Mouse (Mus musculus) MEL (cell line): Measurements from ENCODE around the gene Bad. TPM values are rescaled to one million over a fixed set of nuclear protein-coding genes. Genes with fewer than 3 reads are reported as not detected.

Experiments used
- DNase-seq: peaks from one replicate; pipeline ENCODE4 v3.0.0; 2011; ENCODE audit warnings: low read depth, low spot score
- H3K27ac ChIP-seq: 2 replicates; pipeline ENCODE4 v1.5.1; 2012; ENCODE audit warnings: low read depth, mild to moderate bottlenecking, control low read depth, low read length, moderate library complexity; ENCODE audit not compliant: control insufficient read depth
- H3K27me3 ChIP-seq, 2 experiments: fragments of 150-350 bp in 1 of 2; sonication (generic) in 1 of 2; 2 replicates each; pipeline ENCODE4 v1.6.1; 2012; ENCODE audit warnings: low read length in 2 of 2, mild to moderate bottlenecking in 2 of 2, improper control_type of control experiment in 1 of 2, moderate library complexity in 1 of 2; ENCODE audit not compliant: insufficient read depth in 2 of 2, control insufficient read depth in 1 of 2
- H3K36me3 ChIP-seq, 2 experiments: 2 replicates each; pipeline ENCODE4 v1.6.1; 2012 to 2014; ENCODE audit warnings: low read length in 2 of 2, improper control_type of control experiment in 1 of 2, inconsistent platforms in 1 of 2, mild to moderate bottlenecking in 1 of 2; ENCODE audit not compliant: insufficient read depth in 2 of 2, control insufficient read depth in 1 of 2
- H3K4me1 ChIP-seq, 2 experiments: fragments of 150-350 bp in 1 of 2; sonication (generic) in 1 of 2; 2 replicates each; pipeline ENCODE4 v1.6.1; 2012; ENCODE audit warnings: low read length in 2 of 2, improper control_type of control experiment in 1 of 2, mild to moderate bottlenecking in 1 of 2; ENCODE audit not compliant: insufficient read depth in 2 of 2, control insufficient read depth in 1 of 2
- H3K4me3 ChIP-seq, 2 experiments: fragments of 150-350 bp in 1 of 2; sonication (generic) in 1 of 2; 2 replicates each; pipeline ENCODE4 v1.5.1; 2012; ENCODE audit warnings: low read depth in 2 of 2, low read length in 2 of 2, mild to moderate bottlenecking in 2 of 2, moderate library complexity in 2 of 2, control low read depth in 1 of 2, improper control_type of control experiment in 1 of 2; ENCODE audit not compliant: control insufficient read depth in 1 of 2, insufficient read depth in 1 of 2
- H3K79me2 ChIP-seq: 2 replicates; pipeline ENCODE4 v1.6.1; 2012; ENCODE audit warnings: mild to moderate bottlenecking, low read length, moderate library complexity; ENCODE audit not compliant: control insufficient read depth, poor library complexity, insufficient read depth
- H3K9ac ChIP-seq: 2 replicates; pipeline ENCODE4 v1.6.1; 2012; ENCODE audit warnings: low read depth, mild to moderate bottlenecking, control low read depth, low read length, moderate library complexity; ENCODE audit not compliant: control insufficient read depth, poor library complexity, severe bottlenecking
- H3K9me3 ChIP-seq: fragments of 150-350 bp; sonication (generic); replicated peaks from 2 replicates; pipeline ENCODE4 v1.6.1; 2012; ENCODE audit warnings: mild to moderate bottlenecking, low read length, improper control_type of control experiment, moderate library complexity; ENCODE audit not compliant: insufficient read depth
- BHLHE40 ChIP-seq: IDR thresholded peaks from 2 replicates; pipeline ENCODE4 v1.6.1; 2012; ENCODE audit warnings: low read depth, mild to moderate bottlenecking, inconsistent platforms, low read length, improper control_type of control experiment, borderline replicate concordance
- CHD1 ChIP-seq: IDR thresholded peaks from 2 replicates; pipeline ENCODE4 v1.6.1; 2012; ENCODE audit warnings: low read depth, mild to moderate bottlenecking, inconsistent platforms, low read length, improper control_type of control experiment
- CHD2 ChIP-seq: IDR thresholded peaks from 2 replicates; pipeline ENCODE4 v1.6.1; 2011; ENCODE audit warnings: low read length, improper control_type of control experiment
- CTCF ChIP-seq, 3 experiments: IDR thresholded peaks in 2 of 3; conservative IDR thresholded peaks in 1 of 3; 2 replicates each; pipeline ENCODE4 v1.5.1; 2011 to 2012; ENCODE audit warnings: low read length in 3 of 3, low read depth in 2 of 3, mild to moderate bottlenecking in 2 of 3, improper control_type of control experiment in 1 of 3, inconsistent platforms in 1 of 3, mixed read lengths in 1 of 3, moderate library complexity in 1 of 3; ENCODE audit not compliant: control insufficient read depth in 1 of 3, insufficient read depth in 1 of 3, poor library complexity in 1 of 3, severe bottlenecking in 1 of 3
- EP300 ChIP-seq, 2 experiments: IDR thresholded peaks; 2 replicates each; pipeline ENCODE4 v1.6.1; 2011; ENCODE audit warnings: improper control_type of control experiment in 2 of 2, low read length in 2 of 2, low read depth in 1 of 2, mild to moderate bottlenecking in 1 of 2
- ETS1 ChIP-seq: IDR thresholded peaks from 2 replicates; pipeline ENCODE4 v1.6.1; 2012; ENCODE audit warnings: low read depth, mild to moderate bottlenecking, inconsistent platforms, low read length, improper control_type of control experiment, moderate library complexity
- GABPA ChIP-seq: IDR thresholded peaks from 2 replicates; pipeline ENCODE4 v1.6.1; 2012; ENCODE audit warnings: low read depth, mild to moderate bottlenecking, inconsistent platforms, low read length, improper control_type of control experiment, moderate library complexity
- GATA1 ChIP-seq: IDR thresholded peaks from 2 replicates; pipeline ENCODE4 v1.6.1; 2011; ENCODE audit warnings: low read depth, low read length, improper control_type of control experiment
- HCFC1 ChIP-seq: IDR thresholded peaks from 2 replicates; pipeline ENCODE4 v1.6.1; 2012; ENCODE audit warnings: low read depth, mild to moderate bottlenecking, inconsistent platforms, low read length, improper control_type of control experiment, moderate library complexity
- JUND ChIP-seq: IDR thresholded peaks from 2 replicates; pipeline ENCODE4 v1.6.1; 2011; ENCODE audit warnings: low read depth, mild to moderate bottlenecking, improper control_type of control experiment, low read length
- MAX ChIP-seq: IDR thresholded peaks from 2 replicates; pipeline ENCODE4 v1.6.1; 2011; ENCODE audit warnings: low read length, improper control_type of control experiment
- MEF2A ChIP-seq: IDR thresholded peaks from 2 replicates; pipeline ENCODE4 v1.6.1; 2014; ENCODE audit warnings: low read depth, mild to moderate bottlenecking, inconsistent platforms, low read length, improper control_type of control experiment; ENCODE audit not compliant: poor library complexity, insufficient replicate concordance, severe bottlenecking; ENCODE audit errors: extremely low read depth
- MXI1 ChIP-seq: IDR thresholded peaks from 2 replicates; pipeline ENCODE4 v1.6.1; 2011; ENCODE audit warnings: mild to moderate bottlenecking, low read depth, low read length, improper control_type of control experiment
- MYB ChIP-seq: IDR thresholded peaks from 2 replicates; pipeline ENCODE4 v1.6.1; 2011; ENCODE audit warnings: mild to moderate bottlenecking, low read depth, low read length, improper control_type of control experiment
- NELFE ChIP-seq: IDR thresholded peaks from 2 replicates; pipeline ENCODE4 v1.6.1; 2011; ENCODE audit warnings: low read depth, low read length, improper control_type of control experiment
- POLR2A ChIP-seq, 2 experiments: IDR thresholded peaks; 2 replicates each; pipeline ENCODE4 v1.6.1; 2011 to 2012; ENCODE audit warnings: low read length in 2 of 2, mild to moderate bottlenecking in 2 of 2, control low read depth in 1 of 2, improper control_type of control experiment in 1 of 2, low read depth in 1 of 2, moderate library complexity in 1 of 2; ENCODE audit not compliant: control insufficient read depth in 1 of 2, insufficient read depth in 1 of 2, poor library complexity in 1 of 2
- POLR2AphosphoS5 ChIP-seq: IDR thresholded peaks from 2 replicates; pipeline ENCODE4 v1.6.1; 2012; ENCODE audit warnings: low read depth, borderline replicate concordance, mild to moderate bottlenecking, inconsistent platforms, low read length, moderate library complexity, mixed read lengths
- RAD21 ChIP-seq: IDR thresholded peaks from 2 replicates; pipeline ENCODE4 v1.6.1; 2011; ENCODE audit warnings: mild to moderate bottlenecking, low read depth, low read length, improper control_type of control experiment
- RCOR1 ChIP-seq: IDR thresholded peaks from 2 replicates; pipeline ENCODE4 v1.6.1; 2012; ENCODE audit warnings: low read depth, mild to moderate bottlenecking, inconsistent platforms, low read length, improper control_type of control experiment
- SIN3A ChIP-seq: IDR thresholded peaks from 2 replicates; pipeline ENCODE4 v1.6.1; 2012; ENCODE audit warnings: low read length, improper control_type of control experiment, inconsistent platforms
- SMC3 ChIP-seq: IDR thresholded peaks from 2 replicates; pipeline ENCODE4 v1.6.1; 2011; ENCODE audit warnings: low read depth, low read length, improper control_type of control experiment
- TAL1 ChIP-seq: IDR thresholded peaks from 2 replicates; pipeline ENCODE4 v1.6.1; 2012; ENCODE audit warnings: mild to moderate bottlenecking, inconsistent platforms, low read length, moderate library complexity, mixed read lengths
- TBP ChIP-seq: IDR thresholded peaks from 2 replicates; pipeline ENCODE4 v1.8.0; 2011; ENCODE audit warnings: low read depth, low read length, improper control_type of control experiment
- TCF12 ChIP-seq: IDR thresholded peaks from 2 replicates; pipeline ENCODE4 v1.6.1; 2014; ENCODE audit warnings: low read depth, mild to moderate bottlenecking, inconsistent platforms, low read length, improper control_type of control experiment, moderate library complexity
- UBTF ChIP-seq: IDR thresholded peaks from 2 replicates; pipeline ENCODE4 v1.6.1; 2012; ENCODE audit warnings: low read depth, mild to moderate bottlenecking, inconsistent platforms, low read length, improper control_type of control experiment, moderate library complexity, borderline replicate concordance; ENCODE audit not compliant: insufficient read depth
- USF1 ChIP-seq: IDR thresholded peaks from 2 replicates; pipeline ENCODE4 v1.6.1; 2014; ENCODE audit warnings: low read depth, mild to moderate bottlenecking, inconsistent platforms, low read length, improper control_type of control experiment, moderate library complexity
- USF2 ChIP-seq, 2 experiments: IDR thresholded peaks; 2 replicates each; pipeline ENCODE4 v1.6.1; 2011 to 2012; ENCODE audit warnings: improper control_type of control experiment in 2 of 2, low read length in 2 of 2, borderline replicate concordance in 1 of 2, inconsistent platforms in 1 of 2, low read depth in 1 of 2, mild to moderate bottlenecking in 1 of 2; ENCODE audit not compliant: insufficient read depth in 1 of 2
- ZC3H11A ChIP-seq: IDR thresholded peaks from 2 replicates; pipeline ENCODE4 v1.6.1; 2012; ENCODE audit warnings: low read depth, mild to moderate bottlenecking, inconsistent platforms, low read length, improper control_type of control experiment
- ZKSCAN1 ChIP-seq: IDR thresholded peaks from 2 replicates; pipeline ENCODE4 v1.6.1; 2012; ENCODE audit warnings: low read depth, mild to moderate bottlenecking, inconsistent platforms, low read length, improper control_type of control experiment, moderate library complexity
- polyA plus RNA-seq, 2 experiments: library from polyadenylated mRNA; stranded (reverse) in 1 of 2; unstranded in 1 of 2; fragments of >175 nt in 1 of 2; fragments of >200 nt in 1 of 2; gene quantifications; 2 replicates each; pipeline versions ENCODE4 v1.2.1 to v1.2.4; 2012; ENCODE audit warnings: low replicate concordance in 2 of 2, low read depth in 1 of 2; ENCODE audit not compliant: insufficient read length in 2 of 2, insufficient read depth in 1 of 2, missing spikeins in 1 of 2
- total RNA-seq: library from RNA; depleted of rRNA; stranded (reverse); fragments of 300-350 nt; gene quantifications from 2 replicates; pipeline ENCODE4 v1.2.3, GENCODE M21; 2012

The Bad gene
- total and polyA plus RNA-seq, 3 experiments, result 51.7 to 69.7 TPM; not detected in 1

- TF ChIP-seq CHD2 (no peak), MYB (no peak), BHLHE40 (no peak)
Observed at GRCm38 (mm10) chr19:6951381-6951968, 9.8 kb downstream of the Bad start (continued).

GRCm38 (mm10) chr19:6951994-6952711 lies 10.5 kb downstream of the Bad start:
- TF ChIP-seq SMC3, result no peak
- TF ChIP-seq USF1, result peak; percentile 41; the same call in 1 of the 2 replicates
- no peak; the same call in 1 of the 2 replicates for TF ChIP-seq SIN3A
- no peak for TF ChIP-seq TCF12
- TF ChIP-seq RAD21, result no peak
- 0 out of 2 replicates have a peak, but pooled peaks have one; percentile 52 for TF ChIP-seq CHD1
- no peak for TF ChIP-seq ZC3H11A
- TF ChIP-seq GATA1, result 0 out of 2 replicates have a peak, but pooled peaks have one; percentile 23
- no peak for TF ChIP-seq MEF2A
- TF ChIP-seq ZKSCAN1, result no peak
- no peak for TF ChIP-seq UBTF
- no peak for TF ChIP-seq EP300 (IDR thresholded peaks at IDR 0.05; ENCODE audit: low read depth in 1 of 2, low read length in 2 of 2)
- TF ChIP-seq JUND, result no peak
- TF ChIP-seq BHLHE40, result no peak
- no peak for TF ChIP-seq TAL1
- TF ChIP-seq CTCF (IDR thresholded peaks at IDR 0.05 in 2 of 3, conservative IDR thresholded peaks at IDR 0.05 in 1 of 3; ENCODE audit: control insufficient read depth in 1 of 3, insufficient read depth in 1 of 3, low read depth in 2 of 3, low read length in 3 of 3, poor library complexity in 1 of 3, severe bottlenecking in 1 of 3), result no peak
- no peak; the same call in 1 of the 2 replicates for TF ChIP-seq MXI1
- TF ChIP-seq POLR2A (IDR thresholded peaks at IDR 0.05; ENCODE audit: control insufficient read depth in 1 of 2, insufficient read depth in 1 of 2, low read depth in 1 of 2, low read length in 2 of 2, poor library complexity in 1 of 2), result peak in 1 of 2 experiments; percentile 19; a peak in 1 of 4 replicates
- no peak for TF ChIP-seq NELFE
- TF ChIP-seq MAX, result no peak; the same call in 1 of the 2 replicates
- TF ChIP-seq HCFC1, result no peak
- no peak for TF ChIP-seq GABPA
- TF ChIP-seq USF2 (IDR thresholded peaks at IDR 0.05; ENCODE audit: borderline replicate concordance in 1 of 2, insufficient read depth in 1 of 2, low read depth in 1 of 2, low read length in 2 of 2), result no peak
- TF ChIP-seq TBP, result no peak
- TF ChIP-seq POLR2AphosphoS5, result no peak
- no peak; the same call in 1 of the 2 replicates for TF ChIP-seq ETS1
- no peak for TF ChIP-seq CHD2
- TF ChIP-seq MYB, result no peak
- TF ChIP-seq RCOR1, result no peak
- Histone ChIP-seq H3K4me1 (0 out of 4 replicates have a peak, but pooled peaks cover 0 to 6% of the 10 kb centered on the region in 2 experiments), H3K36me3 (peaks cover 2 to 6% of the 10 kb centered on the region in 2 experiments; a peak in 2 of 4 replicates), H3K4me3 (peak overlapping the region; percentile 61 to 72), H3K27ac (peak overlapping the region; percentile 91), H3K9ac (peak overlapping the region; percentile 82), H3K79me2 (peaks cover 1% of the 10 kb centered on the region; the same call in 1 of the 2 replicates), H3K27me3 (no peaks in the 10 kb centered on the region), H3K9me3 (no peaks in the 10 kb centered on the region)
- peak; percentile 79 for DNase-seq
